Mouse (Mus musculus) cerebellum, postnatal 10 days (tissue): ENCODE results near the gene Hinfp.
"Not testable (repeated sequence)": the region's sequence is repeated elsewhere in the genome, so short reads cannot be mapped to it uniquely, and the experiment has no call there.

ENCODE experiments used
- DNase-seq, 2 experiments: peaks; one replicate each; pipeline ENCODE4 v3.0.0; 2021; ENCODE audit warnings: mixed read lengths in 2 of 2

Gene Hinfp

GRCm38 (mm10) chr9:44330736-44331135 is 25.3 kb upstream of the Hinfp start:
- no peak for DNase-seq

GRCm38 (mm10) chr9:44327926-44328325 is 22.5 kb upstream of the Hinfp start:
- no peak for DNase-seq

- no peak for DNase-seq
Observed at GRCm38 (mm10) chr9:44327064-44327711, 21.7 kb upstream of the Hinfp start.

GRCm38 (mm10) chr9:44326371-44327063 is 21.0 kb upstream of the Hinfp start:
- peak; percentile 88 to 91 for DNase-seq

GRCm38 (mm10) chr9:44325768-44326370 is 20.4 kb upstream of the Hinfp start, which contains the start of gene Dpagt1:
TSS of gene Dpagt1 (plus strand) at chr9:44326019.
- DNase-seq: no peak

GRCm38 (mm10) chr9:44325032-44325767 is 19.7 kb upstream of the Hinfp start:
- DNase-seq: not testable (repeated sequence)

- no peak for DNase-seq
Observed at GRCm38 (mm10) chr9:44324147-44324546, 18.7 kb upstream of the Hinfp start.

- not testable (repeated sequence) for DNase-seq
Observed at GRCm38 (mm10) chr9:44323656-44324055, 18.2 kb upstream of the Hinfp start.

- DNase-seq: peak in 1 of 2 experiments; percentile 32
Observed at GRCm38 (mm10) chr9:44320799-44321133, 15.3 kb upstream of the Hinfp start.

- peak; percentile 95 to 97 for DNase-seq
Observed at GRCm38 (mm10) chr9:44319887-44320798, 14.7 kb upstream of the Hinfp start, which contains the start of gene C2cd2l. TSS of gene C2cd2l (minus strand) at chr9:44320285.

GRCm38 (mm10) chr9:44319105-44319886 is 13.8 kb upstream of the Hinfp start:
- peak in 1 of 2 experiments; percentile 29 for DNase-seq

- no peak for DNase-seq
Observed at GRCm38 (mm10) chr9:44318826-44319095, 13.3 kb upstream of the Hinfp start.

- DNase-seq: no peak
Observed at GRCm38 (mm10) chr9:44318076-44318825, 12.8 kb upstream of the Hinfp start.

- peak; percentile 41 to 42 for DNase-seq
Observed at GRCm38 (mm10) chr9:44317452-44317851, 12.0 kb upstream of the Hinfp start.

- no peak for DNase-seq
Observed at GRCm38 (mm10) chr9:44314910-44315309, 9.4 kb upstream of the Hinfp start.

GRCm38 (mm10) chr9:44314257-44314547 is 8.7 kb upstream of the Hinfp start:
- no peak for DNase-seq

GRCm38 (mm10) chr9:44313476-44314256 is 8.2 kb upstream of the Hinfp start:
- peak; percentile 88 for DNase-seq

- DNase-seq: no peak
Observed at GRCm38 (mm10) chr9:44311136-44312134, 6.0 kb upstream of the Hinfp start.

GRCm38 (mm10) chr9:44310750-44311135 is 5.3 kb upstream of the Hinfp start:
- no peak for DNase-seq
